Mouse (Mus musculus) forebrain, postnatal 0 days (tissue): ENCODE measurements around the gene D17H6S53E. TPM values are rescaled to one million over a fixed set of nuclear protein-coding genes. Genes with fewer than 3 reads are reported as not detected.

ENCODE experiments used
- ATAC-seq: fragments of 200-750 bp; cut with Nextera tagmentation; 2 replicates; pipeline ENCODE4 v1.8.0; 2017; ENCODE audit warnings: mild to moderate bottlenecking, moderate library complexity
- DNase-seq: peaks from one replicate; pipeline ENCODE4 v3.0.0-alpha.2; 2015
- H3K27ac ChIP-seq: fragments of 300-500 bp; sonication (generic); 2 replicates; pipeline ENCODE4 v1.5.1; 2014; ENCODE audit warnings: low read depth, mild to moderate bottlenecking, antibody characterized with exemption, low read length, moderate library complexity, mixed read lengths
- H3K27me3 ChIP-seq: fragments of 300-500 bp; sonication (generic); 2 replicates; pipeline ENCODE4 v1.6.1; 2014; ENCODE audit warnings: mild to moderate bottlenecking, low read length, mixed read lengths; ENCODE audit not compliant: insufficient read depth
- H3K36me3 ChIP-seq: fragments of 300-500 bp; sonication (generic); 2 replicates; pipeline ENCODE4 v1.6.1; 2014; ENCODE audit warnings: mild to moderate bottlenecking, moderate library complexity; ENCODE audit not compliant: insufficient read depth
- H3K4me1 ChIP-seq: fragments of 300-500 bp; sonication (generic); 2 replicates; pipeline ENCODE4 v1.6.1; 2014; ENCODE audit warnings: antibody characterized with exemption; ENCODE audit not compliant: insufficient read depth
- H3K4me2 ChIP-seq: fragments of 300-500 bp; sonication (generic); 2 replicates; pipeline ENCODE4 v1.6.1; 2014; ENCODE audit warnings: low read depth, mild to moderate bottlenecking, moderate library complexity
- H3K4me3 ChIP-seq: fragments of 300-500 bp; sonication (generic); 2 replicates; pipeline ENCODE4 v1.5.1; 2014; ENCODE audit warnings: low read depth, low read length, mixed read lengths
- H3K9ac ChIP-seq: fragments of 300-500 bp; sonication (generic); 2 replicates; pipeline ENCODE4 v1.6.1; 2014; ENCODE audit warnings: mild to moderate bottlenecking
- H3K9me3 ChIP-seq: fragments of 300-500 bp; sonication (generic); 2 replicates; pipeline ENCODE4 v1.6.1; 2016; ENCODE audit warnings: low read length
- CTCF ChIP-seq: sonication (generic); IDR thresholded peaks from 2 replicates; pipeline ENCODE4 v1.5.1; 2016; ENCODE audit warnings: antibody characterized with exemption, control low read depth, low read depth
- WGBS: fragments of 180-500 bp; shearing (Covaris S2); extraction: QIAGEN DNeasy Blood & Tissue Kit; methylation state at CpG from one replicate; pipeline ENCODE4 v1.1.7; 2014; 5-methylcytosine and 5-hydroxymethylcytosine counted together
- polyA plus RNA-seq: library from polyadenylated mRNA; unstranded; fragments of >200 nt; fragmentation: Nextera tagmentation; extraction: Ambion mirVana; gene quantifications from 2 replicates; pipeline ENCODE4 v1.2.1, GENCODE M21; 2015
- total RNA-seq: library from RNA; depleted of rRNA; stranded (reverse); fragments of >200 nt; gene quantifications from 2 replicates; pipeline ENCODE4 v1.2.3, GENCODE M21; 2014

The D17H6S53E gene
- total and polyA plus RNA-seq, 2 experiments from 2014 or later: 8.0 to 15.3 TPM

GRCm38 (mm10) chr17:35090166-35090932 lies 35.8 kb upstream of the D17H6S53E start:
- H3K9me3 ChIP-seq: no peaks in the 10 kb centered on the region
- H3K4me1 ChIP-seq: peaks cover 3% of the 10 kb centered on the region; the same call in 1 of the 2 replicates
- no peaks in the 10 kb centered on the region for H3K27me3 ChIP-seq
- H3K36me3 ChIP-seq: peaks cover 31% of the 10 kb centered on the region
- ATAC-seq (no peak), DNase-seq (no peak)
- H3K9ac ChIP-seq: peak overlapping the region; percentile 90
- H3K27ac ChIP-seq: peak overlapping the region; percentile 99; the same call in 1 of the 2 replicates
- H3K4me2 ChIP-seq: peak overlapping the region; percentile 61
- no peak for TF ChIP-seq CTCF
- H3K4me3 ChIP-seq: peak overlapping the region; percentile 71
- WGBS: 44% methylated on average over 8 of the region's 8 CpGs

- no peak for ATAC-seq
Observed at GRCm38 (mm10) chr17:35092403-35093198, 33.6 kb upstream of the D17H6S53E start.

GRCm38 (mm10) chr17:35094475-35095365 lies 31.5 kb upstream of the D17H6S53E start:
- Histone ChIP-seq H3K36me3 (peaks cover 66% of the 10 kb centered on the region), H3K27ac (no peak overlapping the region), H3K4me2 (no peak overlapping the region), H3K4me3 (no peak overlapping the region), H3K9me3 (no peaks in the 10 kb centered on the region), H3K4me1 (peaks cover 3% of the 10 kb centered on the region; the same call in 1 of the 2 replicates), H3K27me3 (no peaks in the 10 kb centered on the region), H3K9ac (no peak overlapping the region)
- DNase-seq (no peak), ATAC-seq (no peak)
- WGBS: 92% methylated on average over 15 of the region's 15 CpGs
- no peak for TF ChIP-seq CTCF

More at GRCm38 (mm10) chr17:35092403-35093198, 33.6 kb upstream of the D17H6S53E start:
- Histone ChIP-seq H3K4me1 (peaks cover 3% of the 10 kb centered on the region; the same call in 1 of the 2 replicates), H3K27ac (no peak overlapping the region), H3K9me3 (no peaks in the 10 kb centered on the region), H3K27me3 (no peaks in the 10 kb centered on the region), H3K4me2 (no peak overlapping the region), H3K9ac (no peak overlapping the region), H3K4me3 (no peak overlapping the region), H3K36me3 (peaks cover 47% of the 10 kb centered on the region)
- TF ChIP-seq CTCF: no peak
- 87% methylated on average over 14 of the region's 14 CpGs for WGBS
- DNase-seq: no peak

GRCm38 (mm10) chr17:35096597-35096996 lies 29.6 kb upstream of the D17H6S53E start:
- ATAC-seq (no peak), DNase-seq (no peak)
- Histone ChIP-seq H3K9me3 (no peaks in the 10 kb centered on the region), H3K36me3 (peaks cover 81% of the 10 kb centered on the region), H3K27me3 (no peaks in the 10 kb centered on the region), H3K27ac (no peak overlapping the region), H3K9ac (no peak overlapping the region), H3K4me2 (no peak overlapping the region), H3K4me1 (no peaks in the 10 kb centered on the region), H3K4me3 (no peak overlapping the region)
- 89% methylated on average over 12 of the region's 12 CpGs for WGBS
- no peak for TF ChIP-seq CTCF

- ATAC-seq (no peak), DNase-seq (no peak)
- Histone ChIP-seq H3K27me3 (no peaks in the 10 kb centered on the region), H3K4me1 (no peaks in the 10 kb centered on the region), H3K36me3 (peaks cover 83% of the 10 kb centered on the region), H3K27ac (no peak overlapping the region), H3K4me3 (no peak overlapping the region), H3K9me3 (no peaks in the 10 kb centered on the region), H3K4me2 (no peak overlapping the region), H3K9ac (no peak overlapping the region)
- WGBS: 78% methylated on average over 12 of the region's 12 CpGs
- TF ChIP-seq CTCF: no peak
Observed at GRCm38 (mm10) chr17:35097164-35097655, 29.0 kb upstream of the D17H6S53E start.

- Histone ChIP-seq H3K9ac (no peak overlapping the region), H3K36me3 (peaks cover 75% of the 10 kb centered on the region)
- 73% methylated on average over 10 of the region's 10 CpGs for WGBS
Observed at GRCm38 (mm10) chr17:35100196-35100765, 25.9 kb upstream of the D17H6S53E start.

More at GRCm38 (mm10) chr17:35100196-35100765, 25.9 kb upstream of the D17H6S53E start:
- Histone ChIP-seq H3K4me3 (no peak overlapping the region), H3K27ac (no peak overlapping the region), H3K4me2 (no peak overlapping the region), H3K9me3 (no peaks in the 10 kb centered on the region), H3K4me1 (no peaks in the 10 kb centered on the region), H3K27me3 (no peaks in the 10 kb centered on the region)
- DNase-seq (no peak), ATAC-seq (no peak)
- TF ChIP-seq CTCF: no peak
